Mouse (Mus musculus): ENCODE measurements around the gene Ncoa5.

DNA sequence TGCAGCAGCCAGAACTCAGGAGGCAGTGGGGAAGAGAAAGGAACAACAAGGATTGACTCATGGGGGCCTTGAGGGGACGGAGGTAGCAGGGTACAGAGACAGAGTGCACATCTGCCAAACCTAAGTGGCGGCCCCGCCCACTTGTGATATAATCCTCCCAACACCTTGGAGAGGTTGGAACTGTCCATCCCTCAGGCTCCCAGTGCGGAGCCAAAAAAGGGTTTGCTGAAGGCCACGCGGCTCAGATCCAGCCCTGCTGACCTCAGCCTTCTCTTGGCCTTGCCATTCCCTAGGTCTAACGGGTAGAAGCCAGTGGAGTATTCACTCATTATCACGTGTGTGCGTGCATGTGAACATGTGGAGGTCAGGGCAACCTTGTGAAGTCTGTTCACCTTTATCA is 46.0 kb upstream of the Ncoa5 start:
- TF ChIP-seq CTCF (IDR thresholded peaks at IDR 0.05; ENCODE audit: extremely low read depth, insufficient read depth, insufficient read length, insufficient replicate concordance), result no peak
- no peak for TF ChIP-seq POLR2A (IDR thresholded peaks at IDR 0.05; ENCODE audit: low read depth, low read length)
